Mouse (Mus musculus): ENCODE results near the gene Cenpu.

Gene Cenpu

DNA sequence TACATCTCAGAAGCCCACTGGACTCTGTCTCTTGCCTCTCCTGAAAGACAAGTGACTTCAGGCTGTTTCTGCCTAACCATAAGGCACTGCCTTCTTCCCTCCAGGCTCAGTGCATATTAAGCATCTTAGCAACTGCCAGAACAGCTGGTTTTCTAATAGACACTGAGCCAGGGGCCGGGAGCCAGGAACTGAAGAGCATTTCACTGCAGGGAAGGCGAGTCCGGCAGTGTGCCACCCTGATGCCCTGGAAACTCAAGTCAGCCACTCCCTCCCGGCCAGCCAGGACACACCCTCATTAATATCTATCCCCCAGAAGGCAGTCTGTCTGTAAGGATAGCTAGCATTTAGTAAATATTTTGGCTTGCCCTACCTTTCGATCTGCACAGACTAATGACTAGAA is 12.1 kb upstream of the Cenpu start:
- TF ChIP-seq GATA4 (IDR thresholded peaks at IDR 0.05; ENCODE audit: insufficient replicate concordance, low read length) = no peak

DNA sequence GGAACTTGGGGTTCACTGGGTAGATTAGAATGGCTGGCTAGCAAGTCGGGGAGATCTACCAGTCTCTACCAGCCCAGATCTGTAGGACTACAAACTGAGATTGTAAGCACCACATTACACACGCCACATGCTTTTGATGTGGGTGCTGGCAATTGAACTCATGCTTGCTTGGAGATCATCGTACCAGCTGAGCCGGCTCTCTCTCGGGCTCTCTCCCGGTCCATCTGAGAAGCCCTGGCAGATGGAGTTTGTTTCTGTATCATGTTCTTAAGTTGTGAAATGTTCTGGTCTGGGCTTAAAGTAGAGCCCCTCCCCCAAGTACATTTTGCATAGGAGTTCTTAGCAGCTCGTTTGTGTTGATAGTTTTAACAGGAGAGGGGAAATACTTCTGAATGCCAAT is 8.6 kb upstream of the Cenpu start:
- TF ChIP-seq GATA4 (IDR thresholded peaks at IDR 0.05; ENCODE audit: insufficient replicate concordance, low read length) = no peak

DNA sequence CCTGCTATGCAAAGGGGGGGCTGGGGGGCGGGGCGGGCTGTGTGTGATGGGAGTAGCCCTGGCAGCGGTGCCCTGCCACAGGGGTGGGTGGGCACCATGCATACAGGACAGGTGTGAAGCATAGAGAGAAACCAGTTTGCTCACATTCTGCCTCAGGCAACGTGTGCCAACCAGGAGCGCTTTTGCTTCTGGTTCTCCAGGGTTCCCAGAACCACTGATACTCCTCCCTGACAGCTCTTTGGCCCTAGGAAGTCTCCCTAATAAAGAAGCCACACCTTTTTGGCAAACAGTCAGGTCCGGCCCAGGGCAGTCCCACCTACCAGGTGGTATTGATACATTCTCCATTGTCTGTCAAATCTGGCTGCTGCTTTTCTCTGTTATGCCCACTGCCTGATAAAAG is 8.2 kb upstream of the Cenpu start:
- TF ChIP-seq GATA4 (IDR thresholded peaks at IDR 0.05; ENCODE audit: insufficient replicate concordance, low read length) = no peak

DNA sequence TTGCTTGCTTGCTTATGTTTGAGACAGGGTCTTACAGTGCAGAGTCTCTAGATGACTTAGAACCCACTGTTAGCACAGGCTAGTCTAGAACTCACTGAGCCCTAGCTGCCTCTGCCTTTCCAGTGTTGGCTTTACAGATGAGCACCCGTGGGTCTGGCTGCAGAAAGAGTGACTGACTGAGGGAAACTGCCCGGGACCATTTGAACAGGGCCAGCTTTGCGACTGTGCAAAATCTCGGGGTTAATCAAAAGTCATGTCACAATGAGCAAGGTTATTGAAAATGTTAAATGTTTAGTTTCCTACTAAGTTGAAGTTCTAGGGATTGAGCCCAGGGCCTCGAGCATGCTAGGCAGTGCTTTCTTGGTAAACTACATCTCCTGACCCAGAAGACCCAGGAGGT is 6.0 kb upstream of the Cenpu start:
- TF ChIP-seq GATA4 (IDR thresholded peaks at IDR 0.05; ENCODE audit: insufficient replicate concordance, low read length) = no peak

DNA sequence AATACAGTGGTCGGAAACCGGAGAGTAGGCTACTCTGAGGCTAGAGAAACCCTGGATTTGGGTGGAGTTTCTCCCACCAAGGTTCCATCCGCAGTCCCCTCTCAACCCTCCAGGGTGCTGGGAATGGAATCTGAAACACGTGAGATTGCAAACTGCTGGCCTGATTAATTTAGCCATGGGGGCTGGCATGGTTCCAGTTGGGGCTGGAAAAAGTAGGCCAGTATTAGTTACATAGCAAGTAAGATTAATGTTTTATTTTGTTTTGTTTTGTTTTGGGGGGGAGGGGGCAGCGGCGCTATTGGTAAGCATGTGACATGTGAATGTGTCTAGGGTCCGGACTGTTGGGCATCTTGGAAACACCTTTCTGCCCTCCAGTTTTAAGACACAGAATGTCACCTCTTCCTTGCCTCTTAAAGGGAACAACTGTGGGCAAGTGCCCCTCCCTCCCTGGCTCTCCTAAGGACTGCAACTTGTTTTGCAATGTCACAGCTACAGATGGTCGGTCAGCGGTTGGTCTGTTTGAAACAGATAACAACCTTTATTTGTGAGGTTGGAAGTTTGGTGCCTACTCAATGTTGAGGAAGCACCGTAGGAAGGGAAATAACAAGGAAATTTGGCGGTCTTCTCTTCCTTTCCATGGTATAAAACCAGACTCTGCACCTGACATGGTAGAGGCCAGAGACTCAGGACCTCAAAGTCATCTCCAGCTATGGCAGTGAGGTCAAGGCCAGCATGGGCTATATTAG is 5.2 kb upstream of the Cenpu start:
- no peak for TF ChIP-seq GATA4 (IDR thresholded peaks at IDR 0.05; ENCODE audit: insufficient replicate concordance, low read length)

DNA sequence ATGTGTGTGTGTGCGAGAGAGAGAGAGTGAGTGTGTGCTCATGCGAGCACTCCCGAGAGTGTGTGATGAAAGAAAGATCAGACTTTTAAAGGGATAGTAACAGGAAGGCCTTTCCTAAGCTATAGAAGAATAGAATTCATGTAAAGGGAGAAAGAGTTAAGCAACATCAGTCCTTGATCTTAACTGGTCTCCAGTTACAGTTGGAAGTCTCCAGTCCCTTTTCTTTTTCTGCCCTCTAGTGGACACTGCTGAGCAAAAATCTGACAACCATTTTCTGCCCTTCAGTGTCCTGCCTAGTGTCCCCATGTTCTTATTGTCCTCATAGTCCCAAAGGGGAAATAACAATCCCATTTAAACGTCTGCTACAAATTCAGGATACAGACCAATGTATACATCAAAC is 4.6 kb upstream of the Cenpu start:
- TF ChIP-seq GATA4 (IDR thresholded peaks at IDR 0.05; ENCODE audit: insufficient replicate concordance, low read length) = no peak

DNA sequence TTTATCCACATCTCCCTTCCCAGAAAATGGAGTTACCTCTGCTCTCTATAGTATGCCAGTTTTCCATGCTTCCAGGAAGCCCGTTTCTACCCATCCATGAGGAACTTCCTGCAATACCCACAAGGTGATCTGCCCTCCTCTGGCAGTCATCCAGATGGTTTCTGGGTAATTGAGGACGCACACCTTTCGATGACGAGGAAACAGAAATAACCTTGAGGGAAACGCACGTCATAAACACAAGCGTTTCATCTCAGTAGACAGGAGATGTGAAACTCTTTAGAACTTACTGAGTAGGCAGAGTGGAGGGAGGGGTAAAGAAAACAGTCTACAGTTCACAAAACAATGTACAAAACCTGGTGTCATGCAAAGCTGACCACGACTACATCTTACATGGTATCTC is 1.8 kb upstream of the Cenpu start:
- TF ChIP-seq GATA4 (IDR thresholded peaks at IDR 0.05; ENCODE audit: insufficient replicate concordance, low read length) = no peak

DNA sequence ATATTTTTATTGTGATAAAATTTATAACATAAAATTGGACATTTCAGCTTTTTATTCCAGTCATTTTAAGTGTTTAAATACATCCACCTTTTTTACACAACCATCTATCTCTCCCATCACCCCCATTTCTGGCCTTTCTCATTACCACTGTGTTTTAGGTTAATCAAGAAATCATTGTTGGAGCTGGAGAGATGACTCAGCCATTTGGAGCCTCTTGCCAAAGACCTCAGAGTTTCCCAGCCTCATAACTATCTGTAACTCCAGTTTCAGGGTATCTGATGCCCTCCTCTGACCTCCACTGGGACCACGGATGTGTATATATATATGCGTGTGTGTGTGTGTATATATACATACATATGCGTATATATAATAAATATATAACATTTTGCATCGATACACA is 799 bp upstream of the Cenpu start:
- TF ChIP-seq GATA4 (IDR thresholded peaks at IDR 0.05; ENCODE audit: insufficient replicate concordance, low read length) = no peak

DNA sequence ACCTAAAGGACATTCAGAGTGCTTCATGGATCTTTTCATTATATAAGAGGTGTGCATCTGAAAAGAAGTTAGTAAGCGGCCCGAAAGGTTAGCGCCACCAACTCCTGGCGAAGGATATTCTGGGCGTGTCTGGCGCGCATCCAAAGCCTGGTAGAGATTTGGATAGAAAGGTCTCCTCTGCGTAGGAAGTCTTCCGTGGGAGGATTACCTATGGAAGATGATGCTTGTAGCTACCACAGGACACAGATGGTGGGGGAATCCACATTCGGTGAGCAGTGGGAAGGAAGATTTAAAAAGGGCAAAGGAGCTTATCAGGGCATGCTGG is 575 bp downstream of the Cenpu start:
- no peak for TF ChIP-seq GATA4 (IDR thresholded peaks at IDR 0.05; ENCODE audit: insufficient replicate concordance, low read length)

DNA sequence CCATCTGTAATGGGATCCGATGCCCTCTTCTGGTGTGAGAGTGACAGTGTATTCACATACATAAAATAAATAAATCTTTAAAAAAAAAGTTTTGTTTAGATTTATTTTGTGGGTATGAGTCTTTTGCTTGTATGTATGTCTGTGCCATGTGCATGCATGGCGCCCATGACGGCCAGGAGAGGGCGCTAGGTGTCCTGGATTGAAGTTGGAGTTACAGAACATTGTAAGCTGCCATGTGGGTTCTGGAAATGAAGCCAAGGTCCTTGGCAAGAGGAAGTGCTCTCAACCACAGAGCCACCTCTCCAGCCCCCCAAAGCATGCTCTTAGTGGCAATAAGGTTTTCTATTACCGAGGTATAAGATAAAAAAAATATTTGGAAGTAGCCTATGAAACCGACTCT is 7.6 kb downstream of the Cenpu start:
- no peak for TF ChIP-seq GATA4 (IDR thresholded peaks at IDR 0.05; ENCODE audit: insufficient replicate concordance, low read length)

DNA sequence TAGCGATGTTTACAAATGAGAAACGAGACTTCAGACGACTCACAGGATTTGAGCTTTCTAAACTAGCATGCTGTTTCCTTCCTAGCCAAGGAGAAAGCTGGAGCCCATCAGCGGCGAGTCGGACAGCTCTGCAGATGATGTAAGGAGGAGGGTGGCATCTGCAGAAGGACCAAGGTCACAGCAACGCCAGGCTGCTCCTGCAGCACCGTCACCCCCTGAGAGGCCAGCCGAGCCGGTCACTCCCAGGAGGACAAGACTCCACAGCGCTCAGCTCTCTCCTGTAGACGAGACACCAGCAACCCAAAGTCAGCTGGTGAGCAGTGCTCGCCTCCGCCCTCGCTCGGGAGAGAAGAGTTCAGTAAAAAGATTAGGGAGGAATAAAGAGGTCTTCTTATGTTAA is 10.5 kb downstream of the Cenpu start:
- TF ChIP-seq GATA4 (IDR thresholded peaks at IDR 0.05; ENCODE audit: insufficient replicate concordance, low read length) = no peak

DNA sequence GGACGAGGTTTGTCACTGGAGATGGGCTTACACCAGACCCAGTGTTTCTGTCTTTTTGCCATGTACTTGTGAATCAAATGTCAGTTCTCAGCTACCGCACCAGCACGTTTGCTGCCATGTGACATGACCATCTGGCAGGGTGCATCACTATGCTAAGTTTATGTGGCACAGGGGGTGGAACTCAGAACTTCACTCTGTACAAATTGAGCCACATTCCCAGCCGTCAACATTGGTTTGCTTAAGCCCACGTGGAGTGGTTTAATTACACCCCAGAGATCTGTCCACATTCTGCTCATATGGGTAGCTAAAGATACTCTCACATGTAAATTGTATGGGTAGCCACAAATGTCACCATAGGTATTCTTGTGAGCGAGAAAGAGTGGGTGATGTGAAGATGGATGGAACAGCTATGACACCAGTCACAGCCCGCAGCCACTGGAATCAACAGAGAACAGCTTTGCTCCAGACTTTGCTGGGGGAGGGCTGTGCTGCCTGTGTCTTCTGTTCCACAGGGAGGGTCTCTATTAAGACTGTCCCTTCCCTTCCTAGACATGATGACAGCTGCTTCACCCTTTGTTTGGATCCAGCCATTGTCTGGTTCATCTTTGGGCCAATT is 15.2 kb downstream of the Cenpu start:
- no peak for TF ChIP-seq GATA4 (IDR thresholded peaks at IDR 0.05; ENCODE audit: insufficient replicate concordance, low read length)

DNA sequence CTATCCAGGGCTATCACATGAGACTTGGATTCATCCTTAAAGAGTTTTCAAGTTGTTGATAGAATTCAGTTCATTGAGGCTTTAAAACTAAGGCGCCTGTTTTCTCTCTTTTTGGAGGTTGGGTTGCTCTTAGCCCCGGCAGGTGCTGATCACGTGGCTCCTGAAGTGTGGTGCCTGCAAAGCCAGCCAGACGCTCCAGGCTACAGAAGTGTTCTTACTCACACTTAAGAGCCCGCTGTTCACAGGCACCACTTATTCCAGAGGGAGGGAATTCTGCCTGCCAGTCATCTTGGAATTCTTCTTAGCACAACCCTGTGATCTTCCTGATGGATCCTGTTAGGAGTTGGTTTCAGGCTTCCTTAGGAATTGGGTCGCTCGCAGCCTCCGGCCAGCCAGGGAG is 16.1 kb downstream of the Cenpu start:
- no peak for TF ChIP-seq GATA4 (IDR thresholded peaks at IDR 0.05; ENCODE audit: insufficient replicate concordance, low read length)

DNA sequence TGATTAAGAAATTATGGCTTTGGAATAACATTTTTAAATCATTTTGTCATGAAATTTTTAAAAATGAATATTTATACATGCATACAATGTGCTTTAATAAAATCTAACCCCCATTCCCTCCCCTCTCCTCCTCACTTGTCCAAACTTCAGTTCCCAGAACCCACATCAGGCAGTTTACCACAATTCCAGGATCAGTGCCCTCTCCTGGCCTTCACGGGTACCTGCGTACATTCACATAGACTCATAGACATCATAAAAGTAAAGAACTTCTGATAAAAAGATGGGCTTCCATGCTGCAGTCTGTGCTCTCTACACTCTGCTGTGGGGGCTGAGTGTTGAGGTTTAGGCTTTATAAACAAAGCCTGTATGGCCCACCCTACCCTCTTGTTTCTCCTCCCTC is 17.1 kb downstream of the Cenpu start:
- no peak for TF ChIP-seq GATA4 (IDR thresholded peaks at IDR 0.05; ENCODE audit: insufficient replicate concordance, low read length)

DNA sequence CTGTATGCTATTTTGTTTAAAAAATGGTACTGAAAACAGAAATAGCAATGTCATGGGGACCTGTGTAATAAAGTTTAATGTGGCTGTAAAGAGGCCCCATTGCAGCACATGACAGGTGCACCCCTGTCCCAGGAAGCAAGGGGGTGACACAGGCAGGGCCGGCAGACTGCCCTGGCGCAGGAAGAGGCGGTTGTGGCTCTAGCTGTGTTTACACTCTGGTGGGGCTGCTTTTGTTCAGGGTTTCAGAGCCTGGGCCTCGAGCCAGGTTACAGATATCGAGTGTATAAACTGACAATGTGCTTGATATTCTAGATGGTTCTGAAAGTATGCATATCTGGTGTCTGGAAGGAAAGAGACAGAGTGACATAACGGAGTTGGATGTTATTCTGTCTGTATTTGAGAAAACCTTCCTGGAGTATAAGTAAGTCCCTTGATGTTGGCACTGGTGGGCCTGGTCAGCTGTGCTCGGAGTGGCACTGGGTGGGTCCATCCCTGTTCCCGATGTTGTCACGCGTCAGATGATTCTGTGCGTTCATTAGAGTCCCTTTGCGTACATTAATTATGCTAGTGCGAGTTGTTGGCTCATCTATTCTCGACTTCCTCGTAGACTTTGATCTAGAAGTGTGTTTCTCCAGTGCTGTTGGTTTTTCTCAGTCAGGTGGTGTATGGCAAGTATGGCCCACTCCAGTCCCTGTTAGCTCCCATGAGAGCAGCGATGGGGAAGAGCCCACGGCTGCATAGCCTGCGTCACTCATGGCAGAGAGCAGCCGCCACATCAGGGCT is 18.0 kb downstream of the Cenpu start:
- TF ChIP-seq GATA4 (IDR thresholded peaks at IDR 0.05; ENCODE audit: insufficient replicate concordance, low read length) = no peak

DNA sequence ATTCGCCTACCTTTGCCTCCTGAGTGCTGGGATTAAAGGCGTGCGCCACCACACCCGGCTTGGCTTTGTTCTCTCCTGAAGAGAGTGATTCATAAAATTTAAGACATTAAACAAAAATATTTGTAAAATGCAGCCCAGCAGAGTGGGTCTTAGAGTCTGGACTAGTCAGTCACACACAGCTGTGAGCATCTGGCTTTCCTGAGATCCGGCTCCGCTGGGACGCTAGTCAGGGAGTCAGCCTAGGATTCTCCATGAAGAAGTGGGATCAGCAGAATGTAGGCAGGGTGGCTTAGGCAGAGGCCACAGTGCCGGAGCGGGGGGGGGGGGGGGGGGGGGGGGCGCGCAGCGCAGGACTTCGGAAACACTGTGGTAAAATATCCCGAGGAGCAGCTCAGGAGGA is 18.8 kb downstream of the Cenpu start:
- TF ChIP-seq GATA4 (IDR thresholded peaks at IDR 0.05; ENCODE audit: insufficient replicate concordance, low read length) = no peak
